Mouse (Mus musculus) MN1 (cell line): ENCODE results near the gene Garem2.
"Not testable (repeated sequence)": the region's sequence is repeated elsewhere in the genome, so short reads cannot be mapped to it uniquely, and the experiment has no call there.

Source experiments
- DNase-seq: peaks from one replicate; pipeline ENCODE4 v3.0.0-alpha.2; 2016; ENCODE audit warnings: low spot score

Garem2 gene

GRCm38 (mm10) chr5:30104841-30105667, at the start of gene Garem2:
TSS of gene Garem2 (plus strand) at chr5:30105161.
- DNase-seq: peak; percentile 70

GRCm38 (mm10) chr5:30058216-30058731, 46.7 kb upstream of the Garem2 start:
- no peak for DNase-seq

GRCm38 (mm10) chr5:30059607-30060006, 45.4 kb upstream of the Garem2 start:
- DNase-seq: not testable (repeated sequence)

GRCm38 (mm10) chr5:30067726-30068125, 37.2 kb upstream of the Garem2 start:
- DNase-seq: peak; percentile 14

- no peak for DNase-seq
These were observed 33.3 kb upstream of the Garem2 start for GRCm38 (mm10) chr5:30071677-30072076.

- DNase-seq: no peak
These were observed 32.6 kb upstream of the Garem2 start for GRCm38 (mm10) chr5:30072377-30072776.

- peak; percentile 83 for DNase-seq
These were observed 31.8 kb upstream of the Garem2 start, which contains the start of gene Tyms for GRCm38 (mm10) chr5:30072825-30073821. TSS of gene Tyms (minus strand) at chr5:30073617.

GRCm38 (mm10) chr5:30092701-30093100, 12.3 kb upstream of the Garem2 start:
- no peak for DNase-seq

- no peak for DNase-seq
These were observed 10.6 kb upstream of the Garem2 start for GRCm38 (mm10) chr5:30094399-30094798.

- DNase-seq: no peak
These were observed 9.2 kb upstream of the Garem2 start for GRCm38 (mm10) chr5:30095731-30096130.

- DNase-seq: no peak
These were observed 6.7 kb upstream of the Garem2 start for GRCm38 (mm10) chr5:30098260-30098659.

- no peak for DNase-seq
These were observed 1.6 kb upstream of the Garem2 start for GRCm38 (mm10) chr5:30103340-30103739.

GRCm38 (mm10) chr5:30104339-30104738, 622 bp upstream of the Garem2 start:
- DNase-seq: peak; percentile 72

GRCm38 (mm10) chr5:30105668-30106300, 823 bp downstream of the Garem2 start, which contains the start of gene 3110082J24Rik:
TSS of gene 3110082J24Rik (minus strand) at chr5:30106086.
- no peak for DNase-seq

GRCm38 (mm10) chr5:30106756-30107155, 1.8 kb downstream of the Garem2 start:
- no peak for DNase-seq

GRCm38 (mm10) chr5:30107186-30107585, 2.2 kb downstream of the Garem2 start:
- DNase-seq: no peak

GRCm38 (mm10) chr5:30107611-30108041, 2.7 kb downstream of the Garem2 start:
- DNase-seq: peak; percentile 31

- DNase-seq: no peak
These were observed 3.3 kb downstream of the Garem2 start for GRCm38 (mm10) chr5:30108233-30108632.

- DNase-seq: no peak
These were observed 4.9 kb downstream of the Garem2 start for GRCm38 (mm10) chr5:30109899-30110298.

GRCm38 (mm10) chr5:30110371-30111060, 5.6 kb downstream of the Garem2 start:
- DNase-seq: no peak

GRCm38 (mm10) chr5:30111126-30111525, 6.2 kb downstream of the Garem2 start:
- DNase-seq: peak; percentile 89
